8 mouse cellular contexts compared by ENCODE assay signal in genomic region chr9:99140063-99140882, GRCm38 (mm10). TPM values are rescaled to one million over a fixed set of nuclear protein-coding genes. Genes with fewer than 3 reads are reported as not detected.
DNase-seq lines count a peak whose midpoint lies in the region; ATAC-seq and TF ChIP-seq lines count a peak whose summit lies in the region.

TSS of gene Pik3cb (minus strand) at chr9:99140621.

- H3K36me3 ChIP-seq in hindbrain, embryonic 15.5 days: no peaks in the 10 kb centered on the region

- peak; percentile 94 for ATAC-seq in Patski
- ATAC-seq in hindbrain, embryonic 15.5 days (ENCODE audit: low FRiP score, low read depth): peak; percentile 96

- CTCF ChIA-PET in Patski (lab: Charles Lee): interaction anchor here (1.2 to 1.5 kb wide), 2 partner anchors 77 to 102 kb away, joined by 5 to 6 read pairs; no protein-coding TSS in a partner anchor

- in situ Hi-C loops in Patski (cut with MboI; ENCODE audit: low pct_unique_long_range_greater_than_20kb): no loop called here

- H3K4me2 ChIP-seq in hindbrain, embryonic 15.5 days: peak within 1 kb of the TSS; percentile 62

- no peak for TF ChIP-seq CTCF in Patski (IDR thresholded peaks at IDR 0.05)

- WGBS in hindbrain, embryonic 15.5 days: under 1% methylated on average over 64 of the region's 77 CpGs

- H3K9me3 ChIP-seq in hindbrain, embryonic 15.5 days: no peaks in the 10 kb centered on the region

- H3K4me3 ChIP-seq in hindbrain, embryonic 15.5 days: peak within 1 kb of the TSS; percentile 91

- peak within 1 kb of the TSS; percentile 98 for H3K27ac ChIP-seq in hindbrain, embryonic 15.5 days (replicated peaks)

- peaks cover 26% of the 10 kb centered on the region for H3K4me1 ChIP-seq in hindbrain, embryonic 15.5 days (replicated peaks)

- no peaks in the 10 kb centered on the region for H3K27me3 ChIP-seq in Patski
- H3K27me3 ChIP-seq in hindbrain, embryonic 15.5 days: no peaks in the 10 kb centered on the region

- DNase-seq in Patski (ENCODE audit: low read depth, low spot score): no peak
- DNase-seq in cerebellum, postnatal 14 days: peak; percentile 99
- DNase-seq in frontal cortex, postnatal 25 days (ENCODE audit: low spot score in 2 of 2): peak; percentile 85 to 96
- peak; percentile 91 for DNase-seq in left cerebral cortex, adult 11 months (ENCODE audit: low spot score)
- peak; percentile 97 to 99 for DNase-seq in lung, postnatal 4 days
- DNase-seq in retina, postnatal 7 days (ENCODE audit: low read depth, low spot score): peak; percentile 88
- peak; percentile 93 for DNase-seq in urinary bladder, adult 2 months (ENCODE audit: low spot score)

- peak within 1 kb of the TSS; percentile 95 for H3K9ac ChIP-seq in hindbrain, embryonic 15.5 days

- POLR2A ChIA-PET in Patski (lab: Charles Lee): interaction anchor here (0.7 to 1.1 kb wide), 5 partner anchors 8 to 104 kb away, joined by 3 to 4 read pairs (median 4); partner anchors contain the start of gene Cep70

RNA-seq across cellular contexts. Expression of gene Pik3cb, which starts in this region (rescaled TPM):
- 24.5 TPM for polyA plus RNA-seq in Patski (2021)
- polyA plus RNA-seq in hindbrain, embryonic 15.5 days (2015; fragmentation: Nextera tagmentation; extraction: Ambion mirVana): 2.4 and 3.8 TPM in 2 replicates
- 3.6 and 3.9 TPM in 2 replicates for polyA plus RNA-seq in urinary bladder, adult 2 months (2012; rRNA removed)
